Mouse (Mus musculus) embryonic fibroblast, embryonic 13.5 days (primary cell): Measurements from ENCODE around the gene Cit.

Source experiments
- CTCF ChIP-seq: IDR thresholded peaks from 2 replicates; pipeline ENCODE4 v1.5.1; 2011; ENCODE audit warnings: mild to moderate bottlenecking, control low read depth, low read length, moderate library complexity, borderline replicate concordance; ENCODE audit not compliant: insufficient read depth
- POLR2A ChIP-seq: IDR thresholded peaks from 2 replicates; pipeline ENCODE4 v1.6.1; 2011; ENCODE audit warnings: low read depth, mild to moderate bottlenecking, control low read depth, low read length, moderate library complexity

GRCm38 (mm10) chr5:116048321-116048720, 203.2 kb downstream of the Cit start:
- TF ChIP-seq CTCF = no peak
- no peak for TF ChIP-seq POLR2A
